Mouse (Mus musculus) testis, adult 2 months (tissue): Measurements from ENCODE around the gene Hoxd1.

ENCODE experiments used
- CTCF ChIP-seq: fragments of 200-500 bp; IDR thresholded peaks from 2 replicates; pipeline ENCODE4 v1.5.1; 2012; ENCODE audit warnings: low read depth, mild to moderate bottlenecking, inconsistent platforms, low read length, moderate library complexity; ENCODE audit not compliant: control insufficient read depth, insufficient read depth, insufficient replicate concordance
- POLR2A ChIP-seq: fragments of 200-500 bp; IDR thresholded peaks from 2 replicates; pipeline ENCODE4 v1.6.1; 2012; ENCODE audit warnings: low read depth, mild to moderate bottlenecking, inconsistent platforms, low read length, moderate library complexity; ENCODE audit not compliant: control insufficient read depth

DNA sequence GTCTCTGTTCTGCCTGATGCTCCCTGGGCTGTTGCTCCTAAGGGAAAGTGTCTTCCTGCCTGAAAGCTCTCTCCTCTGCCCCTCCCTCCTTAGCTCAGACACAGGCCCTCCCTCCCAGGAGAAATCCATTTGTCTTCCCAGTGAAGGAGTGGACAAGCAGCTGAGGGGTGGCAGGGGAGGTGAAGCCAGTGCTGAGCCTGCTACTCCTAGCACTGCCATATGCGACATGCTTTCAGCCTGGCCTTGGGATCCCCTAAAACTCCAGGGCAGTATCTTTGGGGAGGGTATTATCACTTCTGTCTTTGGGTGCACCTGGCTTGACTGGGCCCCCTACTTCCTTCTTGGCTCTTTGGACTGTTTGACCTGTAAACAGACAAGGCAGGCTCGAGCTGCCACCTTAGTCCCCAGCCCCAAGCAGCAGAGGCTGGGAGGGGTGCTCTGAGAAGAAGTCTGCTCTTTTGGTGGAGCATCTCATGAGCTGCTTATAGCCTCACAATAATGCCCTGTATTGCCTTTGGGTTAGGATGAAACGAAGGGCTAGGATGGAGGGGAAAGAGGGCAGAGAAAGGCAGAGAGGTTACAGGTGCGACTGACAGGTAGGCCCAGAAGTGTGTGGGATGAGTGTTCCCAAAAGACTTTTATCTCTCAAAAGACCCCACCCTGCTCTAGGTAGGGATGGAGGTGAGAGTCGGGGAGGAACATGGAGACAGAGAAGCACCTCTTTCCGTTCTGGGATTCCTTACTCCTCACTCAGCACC, 17.1 kb upstream of the Hoxd1 start:
- TF ChIP-seq POLR2A (no peak), CTCF (no peak)
